Mouse (Mus musculus): Measurements from ENCODE around the gene Gm21518.
"Not testable (repeated sequence)": the region's sequence is repeated elsewhere in the genome, so short reads cannot be mapped to it uniquely, and the experiment has no call there.

Gm21518 gene

GRCm38 (mm10) chrY:62190566-62190965 is at the start of gene Gm21518:
Gene Gm21518 (plus strand): TSS chrY:62190866.
- not testable (repeated sequence) for DNase-seq (ENCODE audit: low spot score in 2 of 2)
